Mouse (Mus musculus) liver, embryonic 12.5 days (tissue): ENCODE data around the gene Sinhcaf. TPM values are rescaled to one million over a fixed set of nuclear protein-coding genes. Genes with fewer than 3 reads are reported as not detected.
A peak's percentile ranks its signal among the peaks of the same experiment; 100 is the strongest.
"Not testable (repeated sequence)": the region's sequence is repeated elsewhere in the genome, so short reads cannot be mapped to it uniquely, and the experiment has no call there.

ENCODE experiments used
- ATAC-seq: fragments of 200-750 bp; cut with Nextera tagmentation; 2 replicates; pipeline ENCODE4 v1.8.0; 2017; ENCODE audit warnings: moderate number of reproducible peaks, mild to moderate bottlenecking, moderate library complexity
- H3K27ac ChIP-seq: fragments of 300-500 bp; sonication (generic); 2 replicates; pipeline ENCODE4 v1.5.1; 2016; ENCODE audit warnings: mild to moderate bottlenecking
- H3K27me3 ChIP-seq: fragments of 300-500 bp; sonication (generic); replicated peaks from 2 replicates; pipeline ENCODE4 v1.6.1; 2016; ENCODE audit warnings: mild to moderate bottlenecking, moderate library complexity
- H3K36me3 ChIP-seq: fragments of 300-500 bp; sonication (generic); 2 replicates; pipeline ENCODE4 v1.6.1; 2016; ENCODE audit warnings: mild to moderate bottlenecking, moderate library complexity
- H3K4me1 ChIP-seq: fragments of 300-500 bp; sonication (generic); 2 replicates; pipeline ENCODE4 v1.6.1; 2016
- H3K4me2 ChIP-seq: fragments of 300-500 bp; sonication (generic); 2 replicates; pipeline ENCODE4 v1.6.1; 2016; ENCODE audit warnings: mild to moderate bottlenecking, moderate library complexity
- H3K4me3 ChIP-seq: fragments of 300-500 bp; sonication (generic); 2 replicates; pipeline ENCODE4 v1.5.1; 2016; ENCODE audit warnings: mild to moderate bottlenecking, moderate library complexity
- H3K9ac ChIP-seq: fragments of 300-500 bp; sonication (generic); 2 replicates; pipeline ENCODE4 v1.6.1; 2016; ENCODE audit warnings: mild to moderate bottlenecking, moderate library complexity
- H3K9me3 ChIP-seq: fragments of 300-500 bp; sonication (generic); replicated peaks from 2 replicates; pipeline ENCODE4 v1.6.1; 2016; ENCODE audit warnings: mild to moderate bottlenecking, moderate library complexity
- WGBS: fragments of 180-500 bp; shearing (Covaris S2); methylation state at CpG from one replicate; pipeline ENCODE4 v1.1.7; 2016; ENCODE audit not compliant: insufficient replicate concordance; 5-methylcytosine and 5-hydroxymethylcytosine counted together
- polyA plus RNA-seq: library from polyadenylated mRNA; unstranded; fragments of >200 nt; fragmentation: Nextera tagmentation; extraction: Ambion mirVana; gene quantifications from 2 replicates; pipeline ENCODE4 v1.2.1, GENCODE M21; 2016

Sinhcaf gene
- 44.0 and 45.4 TPM in 2 replicates for polyA plus RNA-seq

DNA sequence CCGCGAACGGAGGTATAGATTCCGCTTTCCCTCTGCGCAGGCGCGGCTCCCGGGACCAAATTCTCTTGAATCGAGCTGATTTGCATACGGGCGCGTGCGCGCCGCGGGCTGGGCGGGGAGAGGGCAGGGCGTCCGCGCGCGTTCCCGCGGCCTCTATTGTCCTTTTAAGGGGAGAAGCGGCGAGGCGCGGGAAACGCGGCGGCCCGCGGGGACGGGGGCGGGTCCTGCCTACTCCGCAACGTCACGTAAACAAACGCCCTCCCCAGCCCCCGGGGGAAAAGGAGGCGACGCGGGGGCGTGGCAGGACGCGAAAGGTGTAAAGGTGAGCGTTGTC, at the start of gene Sinhcaf:
Sinhcaf (minus strand) TSS at position 59 of the 334 bp plus-strand sequence.
- H3K36me3 ChIP-seq, result peaks cover 12% of the 10 kb centered on the region
- 5% methylated on average over 44 of the region's 47 CpGs for WGBS
- H3K4me1 ChIP-seq, result peaks cover 40% of the 10 kb centered on the region
- H3K4me3 ChIP-seq, result peak within 1 kb of the TSS; percentile 93
- H3K4me2 ChIP-seq, result peak within 1 kb of the TSS; percentile 92
- H3K9me3 ChIP-seq, result no peaks in the 10 kb centered on the region
- H3K27me3 ChIP-seq, result no peaks in the 10 kb centered on the region
- peak within 1 kb of the TSS; percentile 92 for H3K27ac ChIP-seq
- ATAC-seq, result peak; percentile 86
- peak within 1 kb of the TSS; percentile 92 for H3K9ac ChIP-seq

DNA sequence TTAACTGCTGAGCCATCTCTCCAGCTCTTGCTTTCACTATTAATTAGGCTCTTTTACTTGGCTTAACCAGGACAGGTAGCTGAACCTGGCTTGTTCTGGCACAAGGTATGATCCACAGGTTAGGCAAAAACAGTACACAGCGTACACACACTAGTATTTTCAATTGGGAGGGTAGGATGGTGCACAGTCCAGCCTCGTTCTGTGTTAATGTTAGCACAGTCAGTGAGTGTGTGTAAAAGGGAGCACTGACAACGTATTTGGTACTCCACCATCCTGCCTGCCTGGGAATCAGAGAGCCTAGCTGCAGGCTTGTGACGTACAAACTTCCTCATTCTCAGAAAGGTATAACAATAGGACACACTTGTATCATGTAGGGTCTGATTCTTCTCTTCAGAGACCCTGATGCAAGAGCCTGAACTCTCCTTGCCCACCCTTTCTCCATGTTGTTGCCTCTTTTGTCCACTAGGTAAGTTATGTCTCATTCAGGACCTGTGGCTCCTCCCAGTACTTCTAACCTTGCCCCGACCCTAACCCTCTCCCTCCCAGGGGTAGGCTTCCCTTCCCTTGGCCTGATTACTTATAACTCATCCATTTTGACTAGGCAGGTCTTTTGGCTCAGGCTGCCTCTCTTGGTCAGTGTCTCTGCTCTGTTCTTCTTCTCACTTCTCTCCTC, 48.2 kb upstream of the Sinhcaf start:
- no peak overlapping the region for H3K9ac ChIP-seq
- peaks cover 12% of the 10 kb centered on the region; the same call in 1 of the 2 replicates for H3K36me3 ChIP-seq
- no peaks in the 10 kb centered on the region for H3K9me3 ChIP-seq
- peak; percentile 21; the same call in 1 of the 2 replicates for ATAC-seq
- H3K27me3 ChIP-seq, result no peaks in the 10 kb centered on the region
- no peak overlapping the region for H3K27ac ChIP-seq
- H3K4me1 ChIP-seq, result no peaks in the 10 kb centered on the region
- H3K4me3 ChIP-seq, result no peak overlapping the region
- WGBS, result 40% methylated on average over 5 of the region's 5 CpGs
- H3K4me2 ChIP-seq, result no peak overlapping the region

DNA sequence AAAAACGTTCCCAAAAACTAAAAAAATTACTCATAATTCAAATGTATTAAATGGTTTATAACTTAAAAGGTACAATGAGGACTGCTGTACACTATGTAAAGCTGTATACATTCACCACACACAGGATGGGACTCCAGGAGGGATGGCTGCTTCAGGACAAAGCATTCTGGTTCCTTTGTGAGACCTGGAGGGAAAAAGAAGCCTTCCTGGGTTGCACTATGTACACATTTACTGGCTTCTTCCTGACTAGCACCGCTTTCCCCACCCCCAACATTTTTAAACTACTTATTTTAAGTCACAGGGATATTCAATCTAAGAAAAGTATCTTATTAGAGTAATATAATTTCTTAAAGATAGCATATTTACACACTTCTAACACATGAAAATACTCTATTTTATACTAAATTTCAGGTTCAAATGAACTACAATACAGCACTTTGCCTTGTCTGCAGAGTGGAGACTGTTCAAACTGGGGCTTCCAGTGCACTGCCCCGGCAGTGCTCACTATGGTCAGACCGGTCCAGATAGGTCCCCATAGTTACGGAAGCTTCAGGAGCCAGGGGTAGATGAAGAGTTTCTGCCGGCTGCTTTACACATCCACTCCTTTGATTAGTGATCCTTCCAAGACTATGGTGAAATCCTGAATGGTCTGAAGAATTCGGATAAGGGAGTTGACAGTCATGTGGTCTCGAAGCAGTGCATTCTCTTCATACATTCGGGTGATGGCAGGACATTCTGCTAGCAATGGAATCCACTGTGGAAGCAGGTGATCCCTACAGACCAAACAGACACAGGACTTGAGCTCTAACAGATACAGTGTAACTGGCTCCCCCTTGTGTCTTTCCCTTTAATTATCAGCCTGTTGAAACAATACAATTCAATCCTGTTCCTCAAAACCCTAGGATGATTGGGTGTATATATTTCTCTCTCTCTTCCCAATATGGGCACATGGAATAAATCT, 47.1 kb upstream of the Sinhcaf start:
- peaks cover 9% of the 10 kb centered on the region for H3K36me3 ChIP-seq
- H3K9ac ChIP-seq, result no peak overlapping the region
- no peaks in the 10 kb centered on the region for H3K4me1 ChIP-seq
- no peak overlapping the region for H3K27ac ChIP-seq
- H3K9me3 ChIP-seq, result no peaks in the 10 kb centered on the region
- H3K4me3 ChIP-seq, result no peak overlapping the region
- WGBS, result 29% methylated on average over 9 of the region's 9 CpGs
- ATAC-seq, result peak; percentile 44; the same call in 1 of the 2 replicates
- no peaks in the 10 kb centered on the region for H3K27me3 ChIP-seq
- no peak overlapping the region for H3K4me2 ChIP-seq

GRCm38 (mm10) chr6:148992373-148993116, 46.3 kb upstream of the Sinhcaf start:
- Histone ChIP-seq H3K9me3 (no peaks in the 10 kb centered on the region), H3K4me3 (no peak overlapping the region), H3K27ac (no peak overlapping the region), H3K4me1 (no peaks in the 10 kb centered on the region), H3K9ac (no peak overlapping the region), H3K36me3 (peaks cover 4% of the 10 kb centered on the region), H3K4me2 (no peak overlapping the region), H3K27me3 (no peaks in the 10 kb centered on the region)
- no peak for ATAC-seq
- 57% methylated on average over 4 of the region's 4 CpGs for WGBS

- H3K27ac ChIP-seq, result no peak overlapping the region
- WGBS, result 57% methylated on average over 6 of the region's 6 CpGs
- H3K9me3 ChIP-seq, result no peaks in the 10 kb centered on the region
- H3K4me2 ChIP-seq, result no peak overlapping the region
- no peak overlapping the region for H3K4me3 ChIP-seq
- peaks cover 4% of the 10 kb centered on the region for H3K36me3 ChIP-seq
- H3K9ac ChIP-seq, result no peak overlapping the region
- no peaks in the 10 kb centered on the region for H3K27me3 ChIP-seq
- H3K4me1 ChIP-seq, result no peaks in the 10 kb centered on the region
- no peak for ATAC-seq
These were observed 45.5 kb upstream of the Sinhcaf start for GRCm38 (mm10) chr6:148991660-148992372.

DNA sequence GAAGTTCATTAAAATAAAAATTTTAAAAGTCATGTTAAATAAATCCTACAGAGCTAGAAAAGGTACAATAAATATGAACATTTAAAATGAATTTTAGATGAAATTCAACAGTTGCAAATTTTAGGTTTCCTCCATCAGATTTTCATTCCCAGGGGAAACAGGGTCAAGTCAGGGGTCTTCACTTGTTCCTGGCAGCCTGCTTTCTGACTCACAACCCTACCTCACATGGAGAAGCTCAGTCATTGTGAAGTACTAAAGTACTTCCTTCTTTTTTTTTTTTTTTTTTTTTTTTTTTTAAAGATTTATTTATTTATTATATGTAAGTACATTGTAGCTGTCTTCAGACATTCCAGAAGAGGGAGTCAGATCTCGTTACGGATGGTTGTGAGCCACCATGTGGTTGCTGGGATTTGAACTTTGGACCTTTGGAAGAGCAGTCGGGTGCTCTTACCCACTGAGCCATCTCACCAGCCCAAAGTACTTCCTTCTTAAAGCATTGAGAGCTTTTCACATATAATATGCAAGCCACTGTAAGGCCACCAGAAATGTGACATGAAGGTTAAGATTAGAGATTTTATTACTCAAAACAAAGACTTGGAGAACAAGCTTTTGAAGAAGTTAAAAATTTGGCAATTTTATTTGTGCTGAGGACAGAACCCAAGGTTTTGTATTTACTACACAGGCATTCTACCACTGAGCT, 43.7 kb upstream of the Sinhcaf start:
- H3K27ac ChIP-seq, H3K4me3 ChIP-seq, ATAC-seq, H3K4me1 ChIP-seq, H3K4me2 ChIP-seq, H3K9ac ChIP-seq, H3K9me3 ChIP-seq, H3K27me3 ChIP-seq, H3K36me3 ChIP-seq: not testable (repeated sequence)
- WGBS, result 56% methylated on average over 1 of the region's 3 CpGs

- H3K9ac ChIP-seq, result no peak overlapping the region
- no peak overlapping the region for H3K4me2 ChIP-seq
- no peaks in the 10 kb centered on the region; the same call in 1 of the 2 replicates for H3K36me3 ChIP-seq
- H3K4me1 ChIP-seq, result no peaks in the 10 kb centered on the region
- H3K4me3 ChIP-seq, result no peak overlapping the region
- 62% methylated on average over 4 of the region's 4 CpGs for WGBS
- H3K27ac ChIP-seq, result no peak overlapping the region
- no peaks in the 10 kb centered on the region for H3K9me3 ChIP-seq
- no peak; the same call in 1 of the 2 replicates for ATAC-seq
- H3K27me3 ChIP-seq, result no peaks in the 10 kb centered on the region
These were observed 39.7 kb upstream of the Sinhcaf start for GRCm38 (mm10) chr6:148986003-148986402.

GRCm38 (mm10) chr6:148980495-148980894, 34.2 kb upstream of the Sinhcaf start:
- H3K4me3 ChIP-seq, result no peak overlapping the region
- WGBS, result 35% methylated on average over 2 of the region's 3 CpGs
- no peak overlapping the region for H3K9ac ChIP-seq
- ATAC-seq, result no peak
- no peak overlapping the region for H3K4me2 ChIP-seq
- H3K4me1 ChIP-seq, result no peaks in the 10 kb centered on the region
- no peaks in the 10 kb centered on the region for H3K36me3 ChIP-seq
- H3K9me3 ChIP-seq, result no peaks in the 10 kb centered on the region
- no peaks in the 10 kb centered on the region for H3K27me3 ChIP-seq
- H3K27ac ChIP-seq, result no peak overlapping the region

DNA sequence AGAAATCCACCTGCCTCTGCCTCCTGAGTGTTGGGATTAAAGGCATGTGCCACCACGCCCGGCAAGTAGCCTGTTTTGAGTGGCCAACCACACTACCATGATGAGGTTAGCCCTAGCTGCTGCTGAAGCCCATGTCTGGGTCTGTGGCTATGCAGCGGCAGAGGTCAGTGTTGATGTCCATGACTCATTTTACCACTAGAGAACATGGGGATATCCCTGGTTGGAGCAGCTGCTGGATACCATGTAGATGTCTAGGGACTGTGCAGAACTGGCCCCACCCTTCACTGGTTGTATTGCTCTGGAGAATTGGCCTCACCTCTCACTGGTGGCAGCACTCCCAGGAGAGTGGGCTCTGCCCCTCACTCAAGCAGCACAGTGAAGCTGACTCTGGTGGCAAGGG, 28.8 kb upstream of the Sinhcaf start:
- Histone ChIP-seq H3K4me1 (peaks cover 12% of the 10 kb centered on the region; the same call in 1 of the 2 replicates), H3K9ac (no peak overlapping the region), H3K27me3 (no peaks in the 10 kb centered on the region), H3K4me2 (no peak overlapping the region), H3K4me3 (no peak overlapping the region), H3K9me3 (no peaks in the 10 kb centered on the region), H3K36me3 (no peaks in the 10 kb centered on the region), H3K27ac (no peak overlapping the region)
- WGBS, result 73% methylated on average over 3 of the region's 3 CpGs
- ATAC-seq, result no peak

DNA sequence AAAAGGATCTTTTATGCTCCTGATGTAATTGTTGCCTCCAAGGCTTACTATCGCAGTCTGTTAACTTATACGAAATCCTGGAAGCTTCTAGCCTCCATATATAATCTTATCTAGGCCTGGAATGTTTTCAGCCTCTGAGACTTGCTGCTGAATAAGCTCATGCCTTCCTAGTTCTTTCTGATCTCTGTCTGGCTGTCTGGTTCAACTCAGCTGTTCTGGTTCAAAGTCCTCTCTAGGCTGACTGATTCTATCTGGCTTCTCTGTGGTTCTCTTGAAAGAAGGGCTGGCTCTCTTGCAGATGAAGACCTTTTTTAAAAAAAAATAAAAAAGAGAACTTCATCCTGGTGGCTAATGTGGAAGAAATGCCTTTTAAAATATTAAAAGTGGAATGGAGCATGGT, 26.6 kb upstream of the Sinhcaf start:
- H3K4me2 ChIP-seq, result no peak overlapping the region
- WGBS, result 66% methylated on average over 2 of the region's 2 CpGs
- no peak for ATAC-seq
- no peaks in the 10 kb centered on the region for H3K27me3 ChIP-seq
- no peak overlapping the region for H3K27ac ChIP-seq
- H3K9ac ChIP-seq, result no peak overlapping the region
- H3K4me1 ChIP-seq, result peaks cover 12% of the 10 kb centered on the region; the same call in 1 of the 2 replicates
- no peak overlapping the region for H3K4me3 ChIP-seq
- H3K36me3 ChIP-seq, result no peaks in the 10 kb centered on the region
- no peaks in the 10 kb centered on the region for H3K9me3 ChIP-seq
